Mouse (Mus musculus): ENCODE results near the gene 4933427D14Rik.

4933427D14Rik gene

GRCm38 (mm10) chr11:72207204-72207833, at the start of gene 4933427D14Rik, which contains the start of gene Txndc17:
4933427D14Rik (minus strand) TSS chr11:72207459.
Txndc17 (plus strand) TSS chr11:72207547.
- peak; percentile 75 to 88 for DNase-seq

- DNase-seq, result no peak
These were observed 49.2 kb upstream of the 4933427D14Rik start for GRCm38 (mm10) chr11:72256441-72256840.

GRCm38 (mm10) chr11:72255629-72256028, 48.4 kb upstream of the 4933427D14Rik start:
- DNase-seq, result no peak

- no peak for DNase-seq
These were observed 38.0 kb upstream of the 4933427D14Rik start for GRCm38 (mm10) chr11:72245196-72245753.

- no peak for DNase-seq
These were observed 33.0 kb upstream of the 4933427D14Rik start for GRCm38 (mm10) chr11:72240062-72240860.

GRCm38 (mm10) chr11:72234013-72234412, 26.8 kb upstream of the 4933427D14Rik start:
- DNase-seq, result no peak

GRCm38 (mm10) chr11:72232991-72233390, 25.7 kb upstream of the 4933427D14Rik start:
- no peak for DNase-seq

- no peak for DNase-seq
These were observed 24.8 kb upstream of the 4933427D14Rik start for GRCm38 (mm10) chr11:72232068-72232467.

GRCm38 (mm10) chr11:72228513-72228912, 21.3 kb upstream of the 4933427D14Rik start:
- no peak for DNase-seq

GRCm38 (mm10) chr11:72226901-72227300, 19.6 kb upstream of the 4933427D14Rik start:
- no peak for DNase-seq

GRCm38 (mm10) chr11:72226020-72226791, 18.9 kb upstream of the 4933427D14Rik start:
- no peak for DNase-seq

GRCm38 (mm10) chr11:72224865-72225264, 17.6 kb upstream of the 4933427D14Rik start:
- peak; percentile 37 to 78 for DNase-seq

- DNase-seq, result no peak
These were observed 16.2 kb upstream of the 4933427D14Rik start for GRCm38 (mm10) chr11:72223414-72223813.

GRCm38 (mm10) chr11:72221278-72221677, 14.0 kb upstream of the 4933427D14Rik start:
- DNase-seq, result peak; percentile 43 to 64

GRCm38 (mm10) chr11:72217116-72217515, 9.9 kb upstream of the 4933427D14Rik start:
- no peak for DNase-seq

- peak; percentile 63 to 65 for DNase-seq
These were observed 8.1 kb upstream of the 4933427D14Rik start, which contains the start of gene Med31 for GRCm38 (mm10) chr11:72215410-72215797. Med31 (minus strand) TSS chr11:72215592.

GRCm38 (mm10) chr11:72214591-72215409, 7.5 kb upstream of the 4933427D14Rik start:
- DNase-seq, result peak; percentile 86 to 91

- no peak for DNase-seq
These were observed 647 bp upstream of the 4933427D14Rik start for GRCm38 (mm10) chr11:72207834-72208377.

GRCm38 (mm10) chr11:72206341-72207203, 687 bp downstream of the 4933427D14Rik start, which contains the start of gene Gm43951:
Gm43951 (minus strand) TSS chr11:72206840.
- DNase-seq, result peak in 1 of 2 experiments; percentile 23

- no peak for DNase-seq
These were observed 2.0 kb downstream of the 4933427D14Rik start for GRCm38 (mm10) chr11:72205256-72205655.

Data from spleen, adult 18-20 months (tissue).